Mouse (Mus musculus): Measurements from ENCODE around the gene Gbf1. TPM values are rescaled to one million over a fixed set of nuclear protein-coding genes. Genes with fewer than 3 reads are reported as not detected.
"Not testable (repeated sequence)": the region's sequence is repeated elsewhere in the genome, so short reads cannot be mapped to it uniquely, and the experiment has no call there.

Gbf1 gene
- total RNA-seq, 1 experiment from 2014 or later: 84.7 TPM

- no peak for ATAC-seq (ENCODE audit: extremely low read depth, insufficient number of reproducible peaks, low FRiP score, poor library complexity, severe bottlenecking)
Measured at GRCm38 (mm10) chr19:46214541-46214940, 62.2 kb downstream of the Gbf1 start.

- no peak for ATAC-seq (ENCODE audit: extremely low read depth, insufficient number of reproducible peaks, low FRiP score, poor library complexity, severe bottlenecking)
Measured at GRCm38 (mm10) chr19:46215401-46215800, 63.1 kb downstream of the Gbf1 start.

GRCm38 (mm10) chr19:46216716-46217115 is 64.4 kb downstream of the Gbf1 start:
- ATAC-seq (ENCODE audit: extremely low read depth, insufficient number of reproducible peaks, low FRiP score, poor library complexity, severe bottlenecking): no peak

- not testable (repeated sequence) for ATAC-seq (ENCODE audit: extremely low read depth, insufficient number of reproducible peaks, low FRiP score, poor library complexity, severe bottlenecking)
Measured at GRCm38 (mm10) chr19:46217347-46217746, 65.0 kb downstream of the Gbf1 start.

GRCm38 (mm10) chr19:46220116-46220515 is 67.8 kb downstream of the Gbf1 start:
- no peak for ATAC-seq (ENCODE audit: extremely low read depth, insufficient number of reproducible peaks, low FRiP score, poor library complexity, severe bottlenecking)

GRCm38 (mm10) chr19:46223118-46223517 is 70.8 kb downstream of the Gbf1 start:
- no peak for ATAC-seq (ENCODE audit: extremely low read depth, insufficient number of reproducible peaks, low FRiP score, poor library complexity, severe bottlenecking)

- ATAC-seq (ENCODE audit: extremely low read depth, insufficient number of reproducible peaks, low FRiP score, poor library complexity, severe bottlenecking): no peak
Measured at GRCm38 (mm10) chr19:46224882-46225281, 72.6 kb downstream of the Gbf1 start.

- ATAC-seq (ENCODE audit: extremely low read depth, insufficient number of reproducible peaks, low FRiP score, poor library complexity, severe bottlenecking): no peak
Measured at GRCm38 (mm10) chr19:46225506-46225905, 73.2 kb downstream of the Gbf1 start.

- no peak for ATAC-seq (ENCODE audit: extremely low read depth, insufficient number of reproducible peaks, low FRiP score, poor library complexity, severe bottlenecking)
Measured at GRCm38 (mm10) chr19:46226295-46226694, 74.0 kb downstream of the Gbf1 start.

GRCm38 (mm10) chr19:46227300-46227699 is 75.0 kb downstream of the Gbf1 start:
- ATAC-seq (ENCODE audit: extremely low read depth, insufficient number of reproducible peaks, low FRiP score, poor library complexity, severe bottlenecking): no peak

GRCm38 (mm10) chr19:46234450-46234849 is 82.1 kb downstream of the Gbf1 start:
- no peak for ATAC-seq (ENCODE audit: extremely low read depth, insufficient number of reproducible peaks, low FRiP score, poor library complexity, severe bottlenecking)

- ATAC-seq (ENCODE audit: extremely low read depth, insufficient number of reproducible peaks, low FRiP score, poor library complexity, severe bottlenecking): no peak
Measured at GRCm38 (mm10) chr19:46236658-46237057, 84.3 kb downstream of the Gbf1 start.

- peak; percentile 93 for ATAC-seq (ENCODE audit: extremely low read depth, insufficient number of reproducible peaks, low FRiP score, poor library complexity, severe bottlenecking)
Measured at GRCm38 (mm10) chr19:46240246-46240645, 87.9 kb downstream of the Gbf1 start.

- no peak for ATAC-seq (ENCODE audit: extremely low read depth, insufficient number of reproducible peaks, low FRiP score, poor library complexity, severe bottlenecking)
Measured at GRCm38 (mm10) chr19:46242416-46242815, 90.1 kb downstream of the Gbf1 start.

- no peak for ATAC-seq (ENCODE audit: extremely low read depth, insufficient number of reproducible peaks, low FRiP score, poor library complexity, severe bottlenecking)
Measured at GRCm38 (mm10) chr19:46244628-46245027, 92.3 kb downstream of the Gbf1 start.

- ATAC-seq (ENCODE audit: extremely low read depth, insufficient number of reproducible peaks, low FRiP score, poor library complexity, severe bottlenecking): 0 out of 2 replicates have a peak, but pooled peaks have one; percentile 30
Measured at GRCm38 (mm10) chr19:46248991-46249390, 96.7 kb downstream of the Gbf1 start.

GRCm38 (mm10) chr19:46254163-46254752 is 101.9 kb downstream of the Gbf1 start:
- ATAC-seq (ENCODE audit: extremely low read depth, insufficient number of reproducible peaks, low FRiP score, poor library complexity, severe bottlenecking): 0 out of 2 replicates have a peak, but pooled peaks have one; percentile 26

- ATAC-seq (ENCODE audit: extremely low read depth, insufficient number of reproducible peaks, low FRiP score, poor library complexity, severe bottlenecking): no peak
Measured at GRCm38 (mm10) chr19:46264762-46265161, 112.5 kb downstream of the Gbf1 start.

- ATAC-seq (ENCODE audit: extremely low read depth, insufficient number of reproducible peaks, low FRiP score, poor library complexity, severe bottlenecking): no peak
Measured at GRCm38 (mm10) chr19:46275307-46275706, 123.0 kb downstream of the Gbf1 start.

- no peak for ATAC-seq (ENCODE audit: extremely low read depth, insufficient number of reproducible peaks, low FRiP score, poor library complexity, severe bottlenecking)
Measured at GRCm38 (mm10) chr19:46282081-46282849, 130.0 kb downstream of the Gbf1 start.

Data from neutrophil, adult 5-6 weeks (primary cell).